Mouse (Mus musculus): ENCODE results near the gene Gm14326.
"Not testable (repeated sequence)": the region's sequence is repeated elsewhere in the genome, so short reads cannot be mapped to it uniquely, and the experiment has no call there.

Gene Gm14326

GRCm38 (mm10) chr2:177957145-177957544, at the start of gene Gm14326:
Gm14326 (minus strand) TSS chr2:177957297.
- DNase-seq (ENCODE audit: extremely low read depth, low read depth, low spot score): not testable (repeated sequence)

DNA sequence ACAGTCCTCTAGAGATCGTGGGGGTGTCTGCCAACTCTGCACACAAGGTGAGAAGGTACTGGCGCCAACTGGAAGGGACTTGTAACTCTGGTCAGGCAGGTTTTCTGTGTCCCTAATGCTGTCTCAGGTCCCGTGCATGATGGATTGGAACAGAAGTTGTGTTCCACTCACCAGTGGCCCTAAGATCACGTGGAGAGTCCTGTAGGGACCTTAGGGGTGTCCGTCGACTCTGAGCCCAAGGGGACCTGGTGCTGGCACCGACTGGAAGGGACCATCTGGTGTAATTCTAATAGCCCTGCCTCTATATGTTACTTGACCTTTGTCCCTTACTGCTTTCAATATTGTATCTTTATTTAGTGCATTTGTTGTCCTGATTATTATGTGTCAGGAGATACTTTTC, 17.7 kb upstream of the Gm14326 start:
- DNase-seq (ENCODE audit: extremely low read depth, low read depth, low spot score): not testable (repeated sequence)

DNA sequence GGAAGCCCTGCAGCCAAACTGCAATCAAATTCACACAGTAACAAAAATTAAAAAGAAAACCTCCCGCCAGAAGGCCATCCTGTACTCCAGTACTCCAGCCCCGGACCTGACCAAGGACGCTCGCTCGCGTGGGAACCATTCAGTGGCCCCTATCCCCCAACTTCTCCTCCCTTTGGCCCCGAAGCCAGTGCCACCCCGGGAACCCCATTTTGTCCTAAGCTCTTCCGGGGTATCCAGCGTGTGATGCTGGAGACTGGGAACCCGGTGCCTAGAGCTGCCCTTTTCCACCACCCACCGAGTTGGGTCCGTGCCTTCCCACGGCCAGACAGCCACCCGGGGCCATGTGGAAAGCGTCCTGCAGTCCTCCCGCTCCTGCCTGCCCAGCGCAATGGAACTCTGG, 363 bp downstream of the Gm14326 start:
- DNase-seq (ENCODE audit: extremely low read depth, low read depth, low spot score): not testable (repeated sequence)

- not testable (repeated sequence) for DNase-seq (ENCODE audit: extremely low read depth, low read depth, low spot score)
Observed at GRCm38 (mm10) chr2:177925563-177926103, 31.5 kb downstream of the Gm14326 start, which contains the start of gene Zfp972. Zfp972 (minus strand) TSS chr2:177925613.

GRCm38 (mm10) chr2:177903276-177903675, 53.8 kb downstream of the Gm14326 start:
- DNase-seq (ENCODE audit: extremely low read depth, low read depth, low spot score): not testable (repeated sequence)

- not testable (repeated sequence) for DNase-seq (ENCODE audit: extremely low read depth, low read depth, low spot score)
Observed at GRCm38 (mm10) chr2:177898171-177898570, 58.9 kb downstream of the Gm14326 start.

GRCm38 (mm10) chr2:177897046-177897578, 60.0 kb downstream of the Gm14326 start, which contains the start of gene Gm14327:
Gm14327 (plus strand) TSS chr2:177897096.
- not testable (repeated sequence) for DNase-seq (ENCODE audit: extremely low read depth, low read depth, low spot score)

GRCm38 (mm10) chr2:177887743-177888142, 69.4 kb downstream of the Gm14326 start:
- not testable (repeated sequence) for DNase-seq (ENCODE audit: extremely low read depth, low read depth, low spot score)
